Mouse (Mus musculus) gastrocnemius, postnatal 14 days (tissue): ENCODE results near the gene Twist2. TPM values are rescaled to one million over a fixed set of nuclear protein-coding genes. Genes with fewer than 3 reads are reported as not detected.

Source experiments
- DNase-seq: peaks from one replicate; pipeline ENCODE4 v3.0.0; 2021; ENCODE audit warnings: mixed read lengths
- intact Hi-C: fragments of 180-260 bp; cut with DNase I; formaldehyde crosslinking; loops from one replicate; pipeline ENCODE4 v1.15.1; 2025; ENCODE audit warnings: low total_unique reads
- total RNA-seq, 2 experiments: library from RNA; stranded (reverse); gene quantifications; 2 replicates each; pipeline ENCODE4 v1.2.3; 2021

Gene Twist2
- total RNA-seq, 2 experiments from 2014 or later = 2.0 to 2.5 TPM

GRCm38 (mm10) chr1:91858901-91859300 is 57.6 kb downstream of the Twist2 start:
- DNase-seq = no peak
- intact Hi-C loops = no loop called here

GRCm38 (mm10) chr1:91861511-91861910 is 60.2 kb downstream of the Twist2 start:
- intact Hi-C loops = no loop called here
- no peak for DNase-seq

- intact Hi-C loops = no loop called here
- DNase-seq = no peak
Observed at GRCm38 (mm10) chr1:91866001-91866400, 64.7 kb downstream of the Twist2 start.

- intact Hi-C loops = no loop called here
- no peak for DNase-seq
Observed at GRCm38 (mm10) chr1:91871101-91871500, 69.8 kb downstream of the Twist2 start.

- DNase-seq = no peak
- intact Hi-C loops = no loop called here
Observed at GRCm38 (mm10) chr1:91872388-91873059, 71.3 kb downstream of the Twist2 start.

GRCm38 (mm10) chr1:91873572-91874285 is 72.5 kb downstream of the Twist2 start:
- DNase-seq = no peak
- intact Hi-C loops = loop anchor here (2.0 kb wide), 1 partner anchor 301 kb away; no protein-coding TSS in a partner anchor

GRCm38 (mm10) chr1:91874633-91875032 is 73.4 kb downstream of the Twist2 start:
- intact Hi-C loops = loop anchor here (2.0 kb wide), 1 partner anchor 302 kb away; no protein-coding TSS in a partner anchor
- DNase-seq = peak; percentile 73

- intact Hi-C loops = loop anchor here (2.0 kb wide), 1 partner anchor 302 kb away; no protein-coding TSS in a partner anchor
- DNase-seq = no peak
Observed at GRCm38 (mm10) chr1:91875042-91875720, 73.9 kb downstream of the Twist2 start.

- no peak for DNase-seq
- intact Hi-C loops = no loop called here
Observed at GRCm38 (mm10) chr1:91878696-91879095, 77.4 kb downstream of the Twist2 start.

- intact Hi-C loops = no loop called here
- DNase-seq = no peak
Observed at GRCm38 (mm10) chr1:91880156-91880555, 78.9 kb downstream of the Twist2 start.

- no peak for DNase-seq
- intact Hi-C loops = no loop called here
Observed at GRCm38 (mm10) chr1:91880899-91881298, 79.6 kb downstream of the Twist2 start.

GRCm38 (mm10) chr1:91883115-91883514 is 81.9 kb downstream of the Twist2 start:
- intact Hi-C loops = no loop called here

GRCm38 (mm10) chr1:91893598-91893997 is 92.3 kb downstream of the Twist2 start:
- no peak for DNase-seq
- intact Hi-C loops = no loop called here

More at GRCm38 (mm10) chr1:91883115-91883514, 81.9 kb downstream of the Twist2 start:
- no peak for DNase-seq

GRCm38 (mm10) chr1:91894286-91894685 is 93.0 kb downstream of the Twist2 start:
- no peak for DNase-seq
- intact Hi-C loops = no loop called here

GRCm38 (mm10) chr1:91897078-91897477 is 95.8 kb downstream of the Twist2 start:
- intact Hi-C loops = no loop called here
- no peak for DNase-seq
